Mouse (Mus musculus) hindbrain, embryonic 12.5 days (tissue): ENCODE measurements around the gene Utrn. TPM values are rescaled to one million over a fixed set of nuclear protein-coding genes. Genes with fewer than 3 reads are reported as not detected.

Experiments
- ATAC-seq: fragments of 200-750 bp; cut with Nextera tagmentation; 2 replicates; pipeline ENCODE4 v1.8.0; 2017; ENCODE audit warnings: moderate TSS enrichment; ENCODE audit not compliant: low FRiP score
- H3K27ac ChIP-seq: fragments of 300-500 bp; sonication (generic); 2 replicates; pipeline ENCODE4 v1.5.1; 2016; ENCODE audit warnings: mild to moderate bottlenecking
- H3K27me3 ChIP-seq: fragments of 300-500 bp; sonication (generic); 2 replicates; pipeline ENCODE4 v1.6.1; 2016; ENCODE audit warnings: mild to moderate bottlenecking
- H3K36me3 ChIP-seq: fragments of 300-500 bp; sonication (generic); 2 replicates; pipeline ENCODE4 v1.6.1; 2016; ENCODE audit warnings: mild to moderate bottlenecking
- H3K4me1 ChIP-seq: fragments of 300-500 bp; sonication (generic); 2 replicates; pipeline ENCODE4 v1.6.1; 2016
- H3K4me2 ChIP-seq: fragments of 300-500 bp; sonication (generic); replicated peaks from 2 replicates; pipeline ENCODE4 v1.6.1; 2016; ENCODE audit warnings: mild to moderate bottlenecking
- H3K4me3 ChIP-seq: fragments of 300-500 bp; sonication (generic); 2 replicates; pipeline ENCODE4 v1.5.1; 2016; ENCODE audit warnings: mild to moderate bottlenecking
- H3K9ac ChIP-seq: fragments of 300-500 bp; sonication (generic); 2 replicates; pipeline ENCODE4 v1.6.1; 2016; ENCODE audit warnings: mild to moderate bottlenecking, moderate library complexity
- H3K9me3 ChIP-seq: fragments of 300-500 bp; sonication (generic); replicated peaks from 2 replicates; pipeline ENCODE4 v1.6.1; 2016; ENCODE audit warnings: mild to moderate bottlenecking
- WGBS: fragments of 180-500 bp; shearing (Covaris S2); methylation state at CpG from one replicate; pipeline ENCODE4 v1.1.7; 2016; 5-methylcytosine and 5-hydroxymethylcytosine counted together
- polyA plus RNA-seq: library from polyadenylated mRNA; unstranded; fragments of >200 nt; fragmentation: Nextera tagmentation; extraction: Ambion mirVana; gene quantifications from 2 replicates; pipeline ENCODE4 v1.2.1, GENCODE M21; 2016

The Utrn gene
- polyA plus RNA-seq, 1 experiment from 2014 or later, result 56.0 TPM

DNA sequence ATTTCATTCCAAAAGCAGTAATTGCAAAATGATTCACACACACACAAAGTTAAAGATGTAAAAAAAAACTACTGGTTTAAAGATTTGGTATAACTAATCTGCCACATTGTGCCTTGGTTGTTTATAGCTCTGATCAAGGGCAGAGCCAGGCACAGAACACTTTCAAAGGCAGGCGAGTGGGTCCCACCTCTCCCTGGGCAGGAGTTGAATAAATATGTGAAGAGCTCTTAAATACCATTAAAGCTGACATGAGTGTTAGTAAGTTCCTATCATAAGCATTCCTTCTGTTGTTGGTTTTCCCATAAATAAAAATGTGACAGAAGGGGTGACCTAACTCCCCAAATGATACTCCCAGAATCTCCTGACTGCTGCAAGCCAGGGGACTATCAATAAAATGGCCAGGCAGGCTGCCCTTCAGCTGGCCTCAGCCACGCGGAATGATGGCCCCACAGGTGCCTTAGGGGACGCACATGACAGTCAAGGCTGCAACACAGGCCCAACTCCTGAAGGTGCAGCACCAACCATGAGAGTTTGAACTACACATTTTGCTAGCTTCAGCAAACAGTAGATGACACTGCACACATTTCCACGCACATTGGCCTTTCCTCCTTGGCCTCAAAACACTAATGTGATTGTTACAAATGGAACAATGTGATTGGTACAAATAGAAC is 152.4 kb downstream of the Utrn start:
- H3K36me3 ChIP-seq, result 0 out of 2 replicates have a peak, but pooled peaks cover 12% of the 10 kb centered on the region
- no peaks in the 10 kb centered on the region for H3K9me3 ChIP-seq
- ATAC-seq, result no peak
- no peak overlapping the region for H3K4me2 ChIP-seq
- WGBS, result 90% methylated on average over 5 of the region's 5 CpGs
- H3K4me3 ChIP-seq, result no peak overlapping the region
- no peak overlapping the region for H3K27ac ChIP-seq
- H3K9ac ChIP-seq, result no peak overlapping the region
- H3K4me1 ChIP-seq, result no peaks in the 10 kb centered on the region
- no peaks in the 10 kb centered on the region for H3K27me3 ChIP-seq

GRCm38 (mm10) chr10:12713236-12713855 is 155.8 kb downstream of the Utrn start:
- H3K9me3 ChIP-seq, result no peaks in the 10 kb centered on the region
- ATAC-seq, result no peak
- no peaks in the 10 kb centered on the region for H3K27me3 ChIP-seq
- no peaks in the 10 kb centered on the region for H3K4me1 ChIP-seq
- 0 out of 2 replicates have a peak, but pooled peaks cover 8% of the 10 kb centered on the region for H3K36me3 ChIP-seq
- H3K4me3 ChIP-seq, result no peak overlapping the region
- no peak overlapping the region for H3K9ac ChIP-seq
- 91% methylated on average over 14 of the region's 14 CpGs for WGBS
- H3K4me2 ChIP-seq, result no peak overlapping the region
- H3K27ac ChIP-seq, result no peak overlapping the region

GRCm38 (mm10) chr10:12711332-12711831 is 157.8 kb downstream of the Utrn start:
- no peaks in the 10 kb centered on the region for H3K27me3 ChIP-seq
- H3K27ac ChIP-seq, result no peak overlapping the region
- H3K9ac ChIP-seq, result no peak overlapping the region
- no peak overlapping the region for H3K4me2 ChIP-seq
- no peaks in the 10 kb centered on the region for H3K9me3 ChIP-seq
- 0 out of 2 replicates have a peak, but pooled peaks cover 8% of the 10 kb centered on the region for H3K36me3 ChIP-seq
- WGBS, result 55% methylated on average over 11 of the region's 11 CpGs
- H3K4me1 ChIP-seq, result no peaks in the 10 kb centered on the region
- 0 out of 2 replicates have a peak, but pooled peaks have one; percentile 32 for ATAC-seq
- H3K4me3 ChIP-seq, result no peak overlapping the region

GRCm38 (mm10) chr10:12706516-12706915 is 162.6 kb downstream of the Utrn start:
- Histone ChIP-seq H3K27me3 (no peaks in the 10 kb centered on the region), H3K4me2 (no peak overlapping the region), H3K9me3 (no peaks in the 10 kb centered on the region), H3K27ac (no peak overlapping the region), H3K4me1 (no peaks in the 10 kb centered on the region), H3K9ac (no peak overlapping the region), H3K36me3 (no peaks in the 10 kb centered on the region), H3K4me3 (no peak overlapping the region)
- WGBS, result 88% methylated on average over 2 of the region's 2 CpGs
- ATAC-seq, result no peak

GRCm38 (mm10) chr10:12705990-12706389 is 163.2 kb downstream of the Utrn start:
- no peak for ATAC-seq
- 72% methylated on average over 1 of the region's 1 CpGs for WGBS
- Histone ChIP-seq H3K9me3 (no peaks in the 10 kb centered on the region), H3K9ac (no peak overlapping the region), H3K4me2 (no peak overlapping the region), H3K4me3 (no peak overlapping the region), H3K27ac (no peak overlapping the region), H3K4me1 (no peaks in the 10 kb centered on the region), H3K27me3 (no peaks in the 10 kb centered on the region), H3K36me3 (no peaks in the 10 kb centered on the region)

DNA sequence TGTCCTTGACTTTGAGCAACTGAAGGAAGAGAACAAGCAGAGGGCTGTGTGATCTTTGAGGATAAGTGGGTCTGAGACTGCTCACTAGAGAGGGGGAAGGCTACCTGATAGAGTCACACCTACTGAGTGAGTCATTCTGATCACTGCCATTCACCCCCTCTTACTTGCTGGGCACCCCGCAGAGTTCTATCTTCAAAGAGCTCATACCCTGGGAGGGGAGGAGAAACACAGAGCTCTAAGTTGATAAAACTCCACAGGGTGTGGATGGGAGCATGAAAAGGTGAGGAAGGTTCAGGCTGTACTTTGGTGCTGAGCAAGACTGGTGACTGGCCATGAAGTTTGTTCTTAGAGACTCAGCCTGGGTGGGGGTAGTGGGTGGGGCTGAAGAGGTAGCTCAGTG is 164.9 kb downstream of the Utrn start:
- ATAC-seq, result no peak
- Histone ChIP-seq H3K27me3 (no peaks in the 10 kb centered on the region), H3K36me3 (no peaks in the 10 kb centered on the region), H3K9ac (no peak overlapping the region), H3K4me2 (no peak overlapping the region), H3K4me1 (no peaks in the 10 kb centered on the region), H3K9me3 (no peaks in the 10 kb centered on the region), H3K27ac (no peak overlapping the region), H3K4me3 (no peak overlapping the region)
- WGBS, result 47% methylated on average over 1 of the region's 1 CpGs

DNA sequence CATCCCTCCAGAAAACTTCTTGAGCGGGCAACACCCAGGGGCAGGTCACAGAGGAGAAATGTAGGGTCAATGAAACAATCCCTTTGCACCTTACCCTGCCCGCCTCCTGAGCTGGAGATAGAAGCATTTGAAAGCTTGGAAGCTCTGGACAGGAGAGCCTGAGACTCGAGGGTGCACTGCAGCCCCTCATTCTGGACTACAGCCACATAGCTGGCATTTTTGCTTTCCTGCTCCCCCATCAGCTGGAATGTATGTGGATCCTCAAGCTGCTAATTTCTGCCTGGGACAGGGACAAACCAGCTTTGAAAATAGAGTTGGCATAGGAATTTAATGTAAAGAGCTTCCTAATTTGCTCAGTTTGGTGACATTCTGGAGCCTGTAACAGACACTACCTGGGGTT is 165.6 kb downstream of the Utrn start:
- no peaks in the 10 kb centered on the region for H3K9me3 ChIP-seq
- WGBS, result 65% methylated on average over 3 of the region's 3 CpGs
- no peak overlapping the region for H3K4me3 ChIP-seq

DNA sequence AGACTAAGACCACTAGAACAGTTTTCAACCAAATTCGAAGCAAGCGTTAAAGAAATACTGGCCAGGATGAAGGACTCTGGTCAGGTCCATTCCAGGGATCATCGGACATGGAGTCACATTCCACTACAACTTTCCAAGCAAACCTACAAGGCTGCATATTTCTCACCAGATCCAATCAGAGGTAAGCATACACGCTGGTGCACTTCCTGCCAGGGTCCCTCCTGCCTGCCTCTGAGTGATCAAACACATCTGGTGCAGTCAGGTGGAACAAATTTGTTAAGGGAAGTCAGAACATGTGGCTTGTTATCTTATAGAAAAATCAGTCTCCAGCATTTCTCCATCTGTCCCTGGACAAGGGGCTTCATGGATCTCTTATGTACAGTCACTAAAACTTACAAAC is 167.0 kb downstream of the Utrn start:
- Histone ChIP-seq H3K4me2 (no peak overlapping the region), H3K9me3 (no peaks in the 10 kb centered on the region), H3K4me1 (no peaks in the 10 kb centered on the region), H3K4me3 (no peak overlapping the region), H3K27ac (no peak overlapping the region), H3K9ac (no peak overlapping the region), H3K27me3 (no peaks in the 10 kb centered on the region), H3K36me3 (no peaks in the 10 kb centered on the region)
- 85% methylated on average over 4 of the region's 4 CpGs for WGBS
- no peak for ATAC-seq

More for the DNA sequence above, 165.6 kb downstream of the Utrn start:
- Histone ChIP-seq H3K27me3 (no peaks in the 10 kb centered on the region), H3K9ac (no peak overlapping the region), H3K27ac (no peak overlapping the region), H3K36me3 (no peaks in the 10 kb centered on the region), H3K4me2 (no peak overlapping the region), H3K4me1 (no peaks in the 10 kb centered on the region)
- ATAC-seq, result no peak

DNA sequence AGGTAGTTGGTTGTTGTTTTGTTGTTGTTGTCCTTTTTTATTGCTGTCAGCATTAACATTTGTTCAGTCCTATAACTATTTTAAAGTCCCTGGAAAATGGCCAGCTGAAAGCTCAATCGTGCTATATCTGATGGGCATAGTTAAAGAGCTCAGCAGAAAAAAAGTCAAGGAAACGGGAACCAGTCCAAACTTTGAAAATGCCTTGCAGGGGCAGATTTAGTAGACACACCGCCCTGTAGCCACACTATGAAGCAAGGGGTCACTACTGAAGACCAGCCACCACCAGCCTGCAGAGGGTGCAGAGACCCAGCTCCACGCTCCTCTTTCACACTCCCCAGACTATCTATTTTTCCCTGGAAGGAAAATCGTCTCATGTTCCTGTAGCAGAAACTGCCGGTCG is 167.5 kb downstream of the Utrn start:
- Histone ChIP-seq H3K4me2 (no peak overlapping the region), H3K9me3 (no peaks in the 10 kb centered on the region), H3K4me1 (no peaks in the 10 kb centered on the region), H3K27ac (no peak overlapping the region), H3K9ac (no peak overlapping the region), H3K36me3 (no peaks in the 10 kb centered on the region), H3K4me3 (no peak overlapping the region), H3K27me3 (no peaks in the 10 kb centered on the region)
- ATAC-seq, result no peak
- WGBS, result 84% methylated on average over 7 of the region's 7 CpGs

GRCm38 (mm10) chr10:12700576-12700975 is 168.6 kb downstream of the Utrn start:
- 76% methylated on average over 3 of the region's 3 CpGs for WGBS
- ATAC-seq, result no peak
- Histone ChIP-seq H3K4me3 (no peak overlapping the region), H3K36me3 (no peaks in the 10 kb centered on the region), H3K27ac (no peak overlapping the region), H3K4me1 (no peaks in the 10 kb centered on the region), H3K27me3 (no peaks in the 10 kb centered on the region), H3K4me2 (no peak overlapping the region), H3K9me3 (no peaks in the 10 kb centered on the region), H3K9ac (no peak overlapping the region)

- Histone ChIP-seq H3K36me3 (no peaks in the 10 kb centered on the region), H3K27ac (no peak overlapping the region), H3K4me1 (no peaks in the 10 kb centered on the region; the same call in 1 of the 2 replicates), H3K9ac (no peak overlapping the region), H3K9me3 (no peaks in the 10 kb centered on the region), H3K4me2 (no peak overlapping the region), H3K27me3 (no peaks in the 10 kb centered on the region), H3K4me3 (no peak overlapping the region)
- no peak for ATAC-seq
- 93% methylated on average over 3 of the region's 3 CpGs for WGBS
These were observed 171.3 kb downstream of the Utrn start for GRCm38 (mm10) chr10:12697902-12698301.

GRCm38 (mm10) chr10:12696704-12697103 is 172.5 kb downstream of the Utrn start:
- no peaks in the 10 kb centered on the region for H3K27me3 ChIP-seq
- H3K27ac ChIP-seq, result no peak overlapping the region
- H3K4me3 ChIP-seq, result no peak overlapping the region
- ATAC-seq, result no peak
- H3K4me2 ChIP-seq, result no peak overlapping the region
- no peak overlapping the region for H3K9ac ChIP-seq
- no peaks in the 10 kb centered on the region; the same call in 1 of the 2 replicates for H3K4me1 ChIP-seq
- WGBS, result 87% methylated on average over 6 of the region's 6 CpGs
- no peaks in the 10 kb centered on the region for H3K36me3 ChIP-seq
- H3K9me3 ChIP-seq, result no peaks in the 10 kb centered on the region

GRCm38 (mm10) chr10:12694774-12695173 is 174.4 kb downstream of the Utrn start:
- H3K4me2 ChIP-seq, result no peak overlapping the region
- no peak overlapping the region for H3K4me3 ChIP-seq
- 53% methylated on average over 6 of the region's 6 CpGs for WGBS
- no peak overlapping the region for H3K27ac ChIP-seq
- no peaks in the 10 kb centered on the region for H3K9me3 ChIP-seq
- ATAC-seq, result no peak
- H3K27me3 ChIP-seq, result no peaks in the 10 kb centered on the region
- H3K4me1 ChIP-seq, result no peaks in the 10 kb centered on the region; the same call in 1 of the 2 replicates
- no peak overlapping the region for H3K9ac ChIP-seq
- no peaks in the 10 kb centered on the region for H3K36me3 ChIP-seq
